Comparison of ENCODE assay signal across 8 mouse cellular contexts in the genomic region with DNA sequence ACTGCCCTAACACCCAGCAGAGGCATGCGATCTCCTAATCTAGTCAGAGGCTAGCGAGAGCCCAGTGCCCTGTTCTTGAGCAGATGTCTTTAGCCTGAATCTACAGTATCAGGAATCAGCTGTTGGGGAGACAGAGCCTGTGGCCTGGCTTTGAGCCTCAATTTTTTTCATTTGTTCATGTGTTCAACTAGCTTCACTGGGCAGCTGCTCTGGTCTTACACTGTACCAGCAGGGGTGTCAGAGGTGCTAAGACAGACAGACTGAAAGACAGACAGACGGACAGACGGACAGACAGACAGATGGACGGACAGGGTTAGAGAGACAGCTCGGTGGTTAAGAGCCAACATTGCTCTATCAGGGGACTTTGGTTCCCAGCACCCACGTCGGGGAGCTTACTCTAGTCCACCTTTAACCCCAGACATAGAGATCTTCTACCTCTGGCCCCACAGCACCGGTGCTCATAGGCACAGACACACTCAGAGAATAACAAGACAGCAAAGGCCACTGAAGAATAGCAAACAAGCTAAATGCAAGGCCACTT. TPM values are rescaled to one million over a fixed set of nuclear protein-coding genes. Genes with fewer than 3 reads are reported as not detected.
DNase-seq lines count a peak whose midpoint lies in the region; ATAC-seq and TF ChIP-seq lines count a peak whose summit lies in the region.
"Had no signal": no experiment of that assay in that cellular context is flagged by ENCODE, and none has a peak within 500 bp of the region (broad histone marks: within the 10 kb centered on the region; RNA-seq: fewer than 3 reads in every experiment).

No protein-coding gene starts in this region.

- no peaks in the 10 kb centered on the region for H3K36me3 ChIP-seq in lung, embryonic 16.5 days (ENCODE audit: control insufficient read depth, insufficient read depth, low read length)
- no peaks in the 10 kb centered on the region for H3K36me3 ChIP-seq in forebrain, embryonic 14.5 days (ENCODE audit: control insufficient read depth, insufficient read depth, low read length)
- H3K36me3 ChIP-seq in intestine, postnatal 0 days (ENCODE audit: control insufficient read depth, insufficient read depth): no peaks in the 10 kb centered on the region
- H3K36me3 ChIP-seq in stomach, embryonic 15.5 days: no peaks in the 10 kb centered on the region

- no peak for TF ChIP-seq CTCF in intestine, postnatal 0 days (IDR thresholded peaks at IDR 0.05; ENCODE audit: low read depth)

- H3K9ac ChIP-seq in lung, embryonic 16.5 days (ENCODE audit: low read length): no peak overlapping the region
- no peak overlapping the region; the same call in 1 of the 2 replicates for H3K9ac ChIP-seq in forebrain, embryonic 14.5 days (ENCODE audit: low read length)
- H3K9ac ChIP-seq in intestine, postnatal 0 days (ENCODE audit: low read depth, low read length): no peak overlapping the region
- no peak overlapping the region for H3K9ac ChIP-seq in stomach, embryonic 15.5 days

- no peak for ATAC-seq in lung, embryonic 16.5 days (ENCODE audit: low read depth)
- ATAC-seq in forebrain, embryonic 14.5 days: no peak
- ATAC-seq in intestine, postnatal 0 days: peak; percentile 64
- ATAC-seq in stomach, embryonic 15.5 days (ENCODE audit: insufficient read depth, low FRiP score, low read depth): no peak

- intact Hi-C loops in left cerebral cortex, postnatal 36 days (cut with DNase I): loop anchor here (5.0 kb wide), 1 partner anchor 119 kb away; no protein-coding TSS in a partner anchor

- peaks cover 48% of the 10 kb centered on the region for H3K4me1 ChIP-seq in lung, embryonic 16.5 days (replicated peaks; ENCODE audit: control insufficient read depth, insufficient read depth, low read length)
- H3K4me1 ChIP-seq in forebrain, embryonic 14.5 days (ENCODE audit: control insufficient read depth, insufficient read depth, low read length): peaks cover 51% of the 10 kb centered on the region
- peaks cover 8% of the 10 kb centered on the region for H3K4me1 ChIP-seq in intestine, postnatal 0 days (replicated peaks; ENCODE audit: control insufficient read depth, insufficient read depth, low read length)
- peaks cover 57% of the 10 kb centered on the region for H3K4me1 ChIP-seq in stomach, embryonic 15.5 days

- no peak for DNase-seq in lung, postnatal 14 days
- no peak for DNase-seq in forebrain, embryonic 14.5 days (ENCODE audit: low spot score)
- no peak for DNase-seq in left cerebral cortex, postnatal 36 days (ENCODE audit: low spot score in 2 of 2)
- no peak for DNase-seq in frontal cortex, postnatal 36 days (ENCODE audit: low spot score in 2 of 2)
- DNase-seq: right cerebral cortex, postnatal 4 days had no signal

- 71% methylated on average over 9 of the region's 9 CpGs for WGBS in lung, embryonic 16.5 days
- WGBS in forebrain, embryonic 14.5 days: 88% methylated on average over 9 of the region's 9 CpGs
- WGBS in intestine, postnatal 0 days: 47% methylated on average over 9 of the region's 9 CpGs
- WGBS in stomach, embryonic 15.5 days: 72% methylated on average over 9 of the region's 9 CpGs

- H3K27me3 ChIP-seq in lung, embryonic 16.5 days (ENCODE audit: control insufficient read depth, insufficient read depth, low read depth, low read length): no peaks in the 10 kb centered on the region
- no peaks in the 10 kb centered on the region for H3K27me3 ChIP-seq in forebrain, embryonic 14.5 days (replicated peaks; ENCODE audit: control insufficient read depth, insufficient read depth, low read length)
- no peaks in the 10 kb centered on the region for H3K27me3 ChIP-seq in intestine, postnatal 0 days (replicated peaks; ENCODE audit: control insufficient read depth, insufficient read depth, low read length)
- 0 out of 2 replicates have a peak, but pooled peaks cover 3% of the 10 kb centered on the region for H3K27me3 ChIP-seq in stomach, embryonic 15.5 days (replicated peaks)

- H3K4me3 ChIP-seq in lung, embryonic 16.5 days (ENCODE audit: low read length): no peak overlapping the region
- no peak overlapping the region for H3K4me3 ChIP-seq in forebrain, embryonic 14.5 days (ENCODE audit: low read depth, low read length)
- H3K4me3 ChIP-seq in intestine, postnatal 0 days (ENCODE audit: low read depth, low read length): no peak overlapping the region
- no peak overlapping the region for H3K4me3 ChIP-seq in stomach, embryonic 15.5 days (replicated peaks)

- no peaks in the 10 kb centered on the region for H3K9me3 ChIP-seq in lung, embryonic 16.5 days (ENCODE audit: control insufficient read depth, low read length)
- no peaks in the 10 kb centered on the region for H3K9me3 ChIP-seq in forebrain, embryonic 14.5 days (replicated peaks; ENCODE audit: control insufficient read depth, low read length)
- H3K9me3 ChIP-seq in intestine, postnatal 0 days (ENCODE audit: control insufficient read depth): no peaks in the 10 kb centered on the region
- H3K9me3 ChIP-seq in stomach, embryonic 15.5 days: no peaks in the 10 kb centered on the region

- H3K27ac ChIP-seq in lung, embryonic 16.5 days (ENCODE audit: low read length): peak overlapping the region; percentile 82; the same call in 1 of the 2 replicates
- H3K27ac ChIP-seq in forebrain, embryonic 14.5 days (ENCODE audit: low read depth, low read length): peak overlapping the region; percentile 97
- peak overlapping the region; percentile 65 for H3K27ac ChIP-seq in intestine, postnatal 0 days (ENCODE audit: low read depth, low read length)
- H3K27ac ChIP-seq in stomach, embryonic 15.5 days: 0 out of 2 replicates have a peak overlapping the region, but pooled peaks have one; percentile 61

- H3K4me2 ChIP-seq in lung, embryonic 16.5 days (ENCODE audit: low read depth, low read length): no peak overlapping the region
- H3K4me2 ChIP-seq in forebrain, embryonic 14.5 days (ENCODE audit: low read length): no peak overlapping the region
- no peak overlapping the region for H3K4me2 ChIP-seq in intestine, postnatal 0 days (replicated peaks; ENCODE audit: low read depth)
- no peak overlapping the region for H3K4me2 ChIP-seq in stomach, embryonic 15.5 days

RNA-seq across cellular contexts. Expression of gene Adgrg1, which starts 17.0 kb away (rescaled TPM):
- 39.8 and 42.9 TPM in 2 replicates for polyA plus RNA-seq in lung, embryonic 16.5 days (2015; fragmentation: Nextera tagmentation; extraction: Ambion mirVana)
- 145 and 157 TPM in 2 replicates for polyA plus RNA-seq in forebrain, embryonic 14.5 days (2014; fragmentation: Nextera tagmentation; extraction: Ambion mirVana)
- polyA plus RNA-seq in intestine, postnatal 0 days (2015; fragmentation: Nextera tagmentation; extraction: Ambion mirVana): 22.3 and 22.7 TPM in 2 replicates
- polyA plus RNA-seq in stomach, embryonic 15.5 days (2015; fragmentation: Nextera tagmentation; extraction: Ambion mirVana): 42.7 and 47.9 TPM in 2 replicates
- 10 to 100 TPM; 73.3 to 74.2 TPM for total RNA-seq in left cerebral cortex, postnatal 36 days (2021)

RNA-seq across cellular contexts. Expression of gene Adgrg3, which starts 26.0 kb away (rescaled TPM):
- 4.7 TPM in 2 replicates for polyA plus RNA-seq in lung, embryonic 16.5 days (2015; fragmentation: Nextera tagmentation; extraction: Ambion mirVana)
- 1.2 TPM in 2 replicates for polyA plus RNA-seq in forebrain, embryonic 14.5 days (2014; fragmentation: Nextera tagmentation; extraction: Ambion mirVana)
- polyA plus RNA-seq in intestine, postnatal 0 days (2015; fragmentation: Nextera tagmentation; extraction: Ambion mirVana): 4.2 and 4.7 TPM in 2 replicates
- 3.1 and 3.6 TPM in 2 replicates for polyA plus RNA-seq in stomach, embryonic 15.5 days (2015; fragmentation: Nextera tagmentation; extraction: Ambion mirVana)
- under 1 TPM in 1 of 2 experiments, not detected in 1; 0.29 TPM for total RNA-seq in left cerebral cortex, postnatal 36 days (2021)
